Mouse (Mus musculus): ENCODE measurements around the gene Tmem132c. TPM values are rescaled to one million over a fixed set of nuclear protein-coding genes. Genes with fewer than 3 reads are reported as not detected.

The Tmem132c gene
- polyA plus RNA-seq (2016; fragmentation: Nextera tagmentation; extraction: Ambion mirVana), result 40.7 and 51.8 TPM in 2 replicates

DNA sequence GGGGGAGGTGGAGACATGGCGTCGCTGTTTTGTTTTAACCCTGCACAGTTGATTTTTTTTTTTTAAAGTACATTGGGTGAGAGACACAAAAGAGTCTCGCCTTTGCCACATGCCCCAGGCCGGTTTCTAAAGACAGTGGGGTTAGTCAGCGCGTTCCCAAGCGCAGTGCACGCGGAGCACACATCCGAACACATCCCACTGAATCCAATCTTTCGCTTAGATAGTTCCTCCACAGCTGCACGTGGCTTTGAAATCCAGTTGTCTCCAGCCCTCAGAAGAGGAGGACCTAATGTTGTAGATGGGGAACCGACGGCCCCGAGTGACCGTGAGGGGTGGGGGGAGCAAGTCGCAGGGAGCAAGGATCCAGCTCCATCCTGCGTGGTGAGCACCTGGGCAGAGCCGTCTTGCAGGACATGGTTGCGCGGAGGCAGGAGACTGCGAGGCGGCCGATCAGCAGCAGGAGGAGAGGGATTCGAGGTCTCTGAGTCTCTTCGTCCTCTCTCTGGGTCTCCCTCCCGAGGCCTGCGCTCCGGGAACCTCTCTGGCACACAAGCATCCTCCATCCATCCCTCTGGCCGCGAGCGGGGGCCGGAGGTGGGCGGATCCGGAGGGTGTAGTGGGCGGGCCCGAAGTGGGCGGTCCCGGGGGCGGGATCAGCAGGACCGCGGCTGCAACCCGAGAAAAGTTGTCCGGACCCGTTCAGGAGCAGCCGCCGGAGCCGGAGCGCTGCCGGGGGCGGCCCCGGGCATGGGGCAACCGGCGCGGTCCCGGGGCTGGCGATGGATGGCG, at the start of gene Tmem132c:
Gene Tmem132c, plus strand, starts transcription at position 673 of the 789 bp plus-strand sequence.
- H3K9ac ChIP-seq, result peak within 1 kb of the TSS; percentile 68
- H3K4me3 ChIP-seq, result peak within 1 kb of the TSS; percentile 75
- H3K36me3 ChIP-seq, result no peaks in the 10 kb centered on the region
- peak within 1 kb of the TSS; percentile 84 for H3K27ac ChIP-seq
- peaks cover 4% of the 10 kb centered on the region for H3K9me3 ChIP-seq
- H3K4me1 ChIP-seq, result peaks cover 18% of the 10 kb centered on the region
- ATAC-seq (ENCODE audit: insufficient number of reproducible peaks, insufficient read depth, low FRiP score, low TSS enrichment), result peak; percentile 86
- peak within 1 kb of the TSS; percentile 84 for H3K4me2 ChIP-seq (replicated peaks)
- WGBS, result under 1% methylated on average over 58 of the region's 58 CpGs
- H3K27me3 ChIP-seq, result peaks cover 3% of the 10 kb centered on the region; the same call in 1 of the 2 replicates

DNA sequence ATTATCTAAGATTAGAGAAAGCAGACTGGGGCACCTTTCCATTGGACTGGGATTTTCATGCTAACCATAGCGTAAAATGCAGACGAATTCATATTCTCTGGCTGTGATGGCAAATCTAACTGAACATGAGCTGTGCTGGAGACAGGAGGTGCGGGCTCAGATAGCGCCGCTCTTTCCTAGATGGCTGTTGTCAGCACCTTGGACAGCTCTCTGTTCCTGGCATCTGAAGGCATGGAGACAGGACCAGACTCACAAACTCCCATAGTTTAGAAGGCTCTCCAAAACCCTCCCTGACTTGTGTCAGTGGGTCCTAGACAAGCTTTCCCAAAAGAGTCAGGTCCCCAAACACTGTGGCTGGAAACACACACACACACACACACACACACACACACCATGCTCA, 49.7 kb upstream of the Tmem132c start:
- Histone ChIP-seq H3K4me2 (replicated peaks) (no peak overlapping the region), H3K36me3 (no peaks in the 10 kb centered on the region), H3K4me1 (no peaks in the 10 kb centered on the region), H3K27me3 (no peaks in the 10 kb centered on the region), H3K9ac (no peak overlapping the region), H3K27ac (no peak overlapping the region), H3K9me3 (no peaks in the 10 kb centered on the region), H3K4me3 (no peak overlapping the region)
- WGBS, result 30% methylated on average over 5 of the region's 5 CpGs
- no peak for ATAC-seq (ENCODE audit: insufficient number of reproducible peaks, insufficient read depth, low FRiP score, low TSS enrichment)

DNA sequence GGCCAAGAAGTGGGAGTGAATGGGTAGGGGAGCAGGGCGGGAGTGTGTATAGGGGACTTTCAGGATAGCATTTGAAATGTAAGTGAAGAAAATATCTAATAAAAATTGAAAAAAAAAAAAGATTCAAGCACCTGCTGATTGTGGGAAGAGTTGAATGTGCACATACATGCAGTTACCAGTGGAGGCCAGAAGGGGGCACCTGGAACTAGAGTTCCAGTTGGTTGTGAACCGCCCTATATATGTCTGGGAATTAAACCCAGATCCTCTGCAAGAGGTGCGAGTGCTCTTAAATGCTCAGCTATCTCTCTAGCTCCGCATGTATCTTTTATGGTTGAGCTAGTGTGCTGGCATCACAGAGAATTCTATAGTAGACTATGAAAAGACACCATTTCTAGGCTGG, 42.8 kb upstream of the Tmem132c start:
- Histone ChIP-seq H3K4me2 (replicated peaks) (no peak overlapping the region), H3K4me3 (no peak overlapping the region), H3K9ac (no peak overlapping the region), H3K27ac (no peak overlapping the region), H3K27me3 (no peaks in the 10 kb centered on the region), H3K36me3 (no peaks in the 10 kb centered on the region), H3K4me1 (no peaks in the 10 kb centered on the region), H3K9me3 (no peaks in the 10 kb centered on the region)
- 55% methylated on average over 4 of the region's 4 CpGs for WGBS
- ATAC-seq (ENCODE audit: insufficient number of reproducible peaks, insufficient read depth, low FRiP score, low TSS enrichment), result no peak

DNA sequence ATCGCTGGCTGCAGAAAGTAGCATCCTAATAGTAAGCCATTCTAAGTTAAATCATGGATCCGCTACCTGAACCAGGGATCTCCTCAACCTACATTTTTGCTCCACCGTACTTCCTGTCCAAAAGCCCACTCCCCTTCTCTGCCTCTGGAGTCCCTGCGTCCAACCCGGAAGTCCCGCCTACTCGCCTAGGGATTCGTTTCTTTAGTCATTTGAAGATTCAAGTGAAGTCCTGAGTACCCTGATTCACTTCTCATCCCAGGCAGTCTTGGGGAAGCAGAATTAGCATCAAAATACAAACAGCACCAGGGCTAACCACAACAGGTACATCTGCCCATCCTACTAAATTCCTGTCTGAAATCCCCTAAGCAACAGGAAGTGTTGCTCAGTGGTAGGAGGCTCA, 36.7 kb upstream of the Tmem132c start:
- H3K27me3 ChIP-seq, result no peaks in the 10 kb centered on the region
- H3K9ac ChIP-seq, result no peak overlapping the region
- H3K36me3 ChIP-seq, result no peaks in the 10 kb centered on the region
- no peaks in the 10 kb centered on the region for H3K4me1 ChIP-seq
- no peak overlapping the region for H3K4me3 ChIP-seq
- H3K4me2 ChIP-seq (replicated peaks), result no peak overlapping the region
- no peak for ATAC-seq (ENCODE audit: insufficient number of reproducible peaks, insufficient read depth, low FRiP score, low TSS enrichment)
- no peaks in the 10 kb centered on the region for H3K9me3 ChIP-seq
- WGBS, result 85% methylated on average over 8 of the region's 8 CpGs
- H3K27ac ChIP-seq, result no peak overlapping the region

DNA sequence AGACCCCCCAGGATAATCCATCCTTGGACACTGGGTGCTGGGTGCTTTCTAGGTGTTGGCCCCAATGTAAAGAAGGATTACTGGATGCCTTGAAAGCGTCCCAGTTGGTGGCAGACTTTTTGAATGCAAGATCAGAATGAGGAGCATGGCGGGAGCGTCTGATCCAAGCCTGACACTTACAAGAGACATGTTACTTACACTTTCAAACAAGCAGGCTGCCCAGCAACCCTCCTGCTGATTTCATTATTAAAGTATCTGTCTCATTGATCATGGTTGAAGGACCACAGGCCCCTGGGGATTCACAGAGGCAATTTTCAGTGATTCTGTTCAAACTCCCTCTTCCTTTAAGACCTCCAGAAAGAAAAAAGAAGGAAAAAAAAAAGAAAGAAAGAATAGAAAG, 25.2 kb upstream of the Tmem132c start:
- H3K4me2 ChIP-seq (replicated peaks), result no peak overlapping the region
- no peaks in the 10 kb centered on the region for H3K27me3 ChIP-seq
- WGBS, result 61% methylated on average over 3 of the region's 3 CpGs
- H3K9ac ChIP-seq, result no peak overlapping the region
- H3K4me3 ChIP-seq, result no peak overlapping the region
- H3K27ac ChIP-seq, result no peak overlapping the region
- no peaks in the 10 kb centered on the region for H3K36me3 ChIP-seq
- no peaks in the 10 kb centered on the region for H3K9me3 ChIP-seq
- ATAC-seq (ENCODE audit: insufficient number of reproducible peaks, insufficient read depth, low FRiP score, low TSS enrichment), result no peak
- no peaks in the 10 kb centered on the region for H3K4me1 ChIP-seq

DNA sequence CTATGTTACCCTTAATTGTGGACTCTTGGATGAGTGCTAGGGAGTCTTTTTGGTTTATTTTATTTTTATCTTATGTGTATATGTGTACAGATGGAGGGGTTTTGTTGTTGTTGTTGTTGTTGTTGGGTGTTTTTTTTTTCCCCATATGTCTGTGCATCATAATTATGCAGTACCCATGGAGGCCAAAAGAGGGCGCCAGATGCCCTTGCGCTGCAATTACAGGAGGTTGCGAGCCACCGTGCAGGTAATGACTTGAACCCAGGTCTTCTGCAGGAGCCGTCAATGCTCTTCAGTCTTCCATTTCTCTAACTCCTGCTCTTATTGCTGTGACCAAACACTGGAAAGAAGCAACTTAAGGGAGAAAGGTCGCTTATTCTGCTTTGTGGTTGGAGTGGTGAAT, 23.9 kb upstream of the Tmem132c start:
- Histone ChIP-seq H3K9ac (no peak overlapping the region), H3K4me1 (no peaks in the 10 kb centered on the region), H3K9me3 (no peaks in the 10 kb centered on the region), H3K36me3 (no peaks in the 10 kb centered on the region), H3K27me3 (no peaks in the 10 kb centered on the region), H3K4me2 (replicated peaks) (no peak overlapping the region), H3K27ac (no peak overlapping the region), H3K4me3 (no peak overlapping the region)
- no peak for ATAC-seq (ENCODE audit: insufficient number of reproducible peaks, insufficient read depth, low FRiP score, low TSS enrichment)
- WGBS, result 63% methylated on average over 6 of the region's 6 CpGs

DNA sequence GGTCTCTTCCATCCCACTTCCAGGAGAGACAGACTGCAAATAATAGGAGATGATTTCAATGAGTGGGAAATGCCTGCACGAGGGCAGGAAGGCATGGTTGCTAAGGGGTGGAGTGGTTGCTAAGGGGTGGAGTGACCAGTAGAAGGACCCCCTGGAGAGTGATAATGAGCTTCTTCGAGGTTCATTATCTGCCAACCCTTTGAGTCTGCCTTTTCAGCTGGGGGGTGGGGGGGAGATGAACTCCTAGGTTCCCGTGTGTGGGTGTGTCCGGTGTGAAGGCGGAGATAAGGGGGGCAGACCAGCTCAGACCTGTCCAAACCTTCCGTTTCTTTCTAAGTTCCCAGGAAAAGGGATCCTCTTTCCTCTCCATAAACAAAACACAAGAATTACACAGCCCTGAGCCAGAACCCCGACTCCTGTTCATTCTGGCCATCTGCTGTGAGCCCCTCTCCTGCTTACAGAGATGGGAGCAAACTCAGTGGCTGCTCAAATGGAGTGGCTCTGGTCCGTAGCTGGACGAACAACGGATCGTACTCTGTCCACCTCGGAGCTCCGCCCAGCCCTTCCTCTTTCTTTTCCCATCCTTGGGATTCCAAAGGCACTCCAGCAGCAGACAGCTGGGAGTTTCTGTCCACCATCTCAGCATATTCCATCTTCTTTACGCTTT, 13.5 kb upstream of the Tmem132c start:
- Histone ChIP-seq H3K4me1 (peaks cover 9% of the 10 kb centered on the region), H3K4me2 (replicated peaks) (peak overlapping the region; percentile 38), H3K9ac (no peak overlapping the region), H3K27ac (no peak overlapping the region), H3K36me3 (no peaks in the 10 kb centered on the region), H3K27me3 (0 out of 2 replicates have a peak, but pooled peaks cover 5% of the 10 kb centered on the region), H3K4me3 (no peak overlapping the region), H3K9me3 (no peaks in the 10 kb centered on the region)
- WGBS, result 2% methylated on average over 14 of the region's 14 CpGs
- no peak for ATAC-seq (ENCODE audit: insufficient number of reproducible peaks, insufficient read depth, low FRiP score, low TSS enrichment)

DNA sequence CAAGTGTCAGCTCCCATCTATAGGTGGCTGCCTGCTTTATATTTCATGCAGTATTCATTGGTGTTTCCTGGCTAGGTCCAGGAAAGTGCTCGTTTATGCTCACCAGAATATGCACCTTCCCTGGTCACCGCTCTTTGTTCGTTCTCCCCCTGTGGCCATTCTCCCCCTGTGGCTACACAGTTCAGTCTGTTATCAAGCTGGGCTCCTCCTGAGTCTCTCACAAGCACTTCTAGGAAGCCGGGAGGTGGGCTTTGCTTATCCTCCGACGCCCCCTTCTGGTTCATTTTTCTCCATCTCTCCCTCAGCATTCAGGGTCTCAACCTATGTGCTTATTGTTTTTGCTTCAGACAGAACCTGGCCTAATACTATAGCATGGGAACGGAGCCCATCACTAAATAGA, 6.9 kb upstream of the Tmem132c start:
- Histone ChIP-seq H3K27me3 (peaks cover 2% of the 10 kb centered on the region; the same call in 1 of the 2 replicates), H3K4me1 (peaks cover 13% of the 10 kb centered on the region; the same call in 1 of the 2 replicates), H3K9me3 (peaks cover 4% of the 10 kb centered on the region), H3K27ac (no peak overlapping the region), H3K4me2 (replicated peaks) (peak overlapping the region; percentile 33), H3K4me3 (no peak overlapping the region), H3K36me3 (no peaks in the 10 kb centered on the region), H3K9ac (no peak overlapping the region)
- ATAC-seq (ENCODE audit: insufficient number of reproducible peaks, insufficient read depth, low FRiP score, low TSS enrichment), result 0 out of 2 replicates have a peak, but pooled peaks have one; percentile 42
- WGBS, result 5% methylated on average over 7 of the region's 7 CpGs

DNA sequence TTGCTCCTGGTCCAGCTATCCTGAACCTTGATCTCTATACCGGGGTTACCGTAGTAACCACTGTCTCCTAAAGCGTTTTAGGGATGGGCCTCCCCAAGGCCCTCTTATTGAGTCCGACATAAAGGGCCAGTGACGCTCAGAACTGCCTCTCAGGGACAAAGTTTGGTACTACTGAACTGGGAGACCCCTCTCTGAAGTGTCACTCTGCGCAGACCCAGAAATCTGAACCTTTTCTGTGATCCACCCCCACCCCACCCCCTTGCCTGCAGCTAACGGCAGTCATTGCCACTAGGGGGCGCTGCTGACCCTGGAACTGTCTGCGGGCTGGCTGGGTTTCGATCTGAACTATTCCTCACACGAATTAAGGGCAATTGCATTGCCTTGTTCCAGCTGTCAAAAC, 6.4 kb upstream of the Tmem132c start:
- H3K9me3 ChIP-seq, result peaks cover 4% of the 10 kb centered on the region
- H3K36me3 ChIP-seq, result no peaks in the 10 kb centered on the region
- ATAC-seq (ENCODE audit: insufficient number of reproducible peaks, insufficient read depth, low FRiP score, low TSS enrichment), result peak; percentile 60
- no peaks in the 10 kb centered on the region; the same call in 1 of the 2 replicates for H3K27me3 ChIP-seq
- peak overlapping the region; percentile 33 for H3K4me2 ChIP-seq (replicated peaks)
- no peak overlapping the region for H3K27ac ChIP-seq
- H3K9ac ChIP-seq, result no peak overlapping the region
- H3K4me3 ChIP-seq, result no peak overlapping the region
- WGBS, result 5% methylated on average over 11 of the region's 11 CpGs
- H3K4me1 ChIP-seq, result peaks cover 16% of the 10 kb centered on the region; the same call in 1 of the 2 replicates

DNA sequence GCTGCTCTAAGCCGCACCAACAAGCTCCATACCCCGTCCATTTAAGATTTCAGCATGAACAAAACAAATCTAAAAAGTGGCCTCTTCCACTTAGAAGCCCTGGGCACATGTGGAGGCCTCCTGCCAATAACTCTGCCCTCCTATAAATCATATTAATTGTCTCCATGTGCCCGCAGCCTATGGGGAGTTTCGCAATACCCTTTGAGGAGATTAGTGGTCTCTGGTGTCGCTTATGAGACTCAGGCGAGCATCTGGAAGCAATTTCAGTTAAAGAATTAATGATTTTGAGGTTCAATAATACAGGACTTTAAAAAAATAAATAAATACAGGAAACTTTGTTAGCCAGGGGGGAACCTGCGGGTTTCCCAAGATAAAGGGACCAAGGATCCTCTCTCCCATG, 1.9 kb upstream of the Tmem132c start:
- WGBS, result 16% methylated on average over 7 of the region's 7 CpGs
- peak overlapping the region; percentile 60; the same call in 1 of the 2 replicates for H3K27ac ChIP-seq
- peaks cover 3% of the 10 kb centered on the region; the same call in 1 of the 2 replicates for H3K27me3 ChIP-seq

DNA sequence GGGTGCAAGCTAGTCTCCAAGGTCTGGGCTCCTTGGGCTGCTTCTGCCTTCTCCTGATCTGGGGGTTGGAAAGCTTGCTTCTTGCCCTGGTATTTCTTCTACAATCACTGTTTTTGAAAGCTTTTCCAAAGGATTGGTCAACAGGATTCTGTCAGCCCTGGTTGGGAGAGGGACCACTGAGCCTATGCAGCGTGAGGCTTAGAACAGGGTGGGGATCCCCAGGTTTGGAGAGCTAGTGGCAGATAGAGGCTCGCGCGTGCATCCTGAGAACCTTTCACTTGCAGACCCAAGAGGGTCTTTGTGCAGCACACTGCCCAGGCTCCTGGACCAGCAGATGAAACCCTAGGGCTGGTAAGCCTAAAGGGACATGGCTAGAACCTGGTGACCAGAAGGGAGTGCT, 962 bp upstream of the Tmem132c start:
- Histone ChIP-seq H3K4me2 (replicated peaks) (peak overlapping the region; percentile 84), H3K9ac (peak overlapping the region; percentile 68; the same call in 1 of the 2 replicates), H3K36me3 (no peaks in the 10 kb centered on the region), H3K4me3 (0 out of 2 replicates have a peak overlapping the region, but pooled peaks have one; percentile 75), H3K27ac (peak overlapping the region; percentile 38; the same call in 1 of the 2 replicates), H3K27me3 (peaks cover 3% of the 10 kb centered on the region; the same call in 1 of the 2 replicates), H3K9me3 (peaks cover 4% of the 10 kb centered on the region), H3K4me1 (peaks cover 25% of the 10 kb centered on the region)
- ATAC-seq (ENCODE audit: insufficient number of reproducible peaks, insufficient read depth, low FRiP score, low TSS enrichment), result no peak
- WGBS, result 10% methylated on average over 4 of the region's 4 CpGs

More for the DNA sequence above, 1.9 kb upstream of the Tmem132c start:
- ATAC-seq (ENCODE audit: insufficient number of reproducible peaks, insufficient read depth, low FRiP score, low TSS enrichment), result no peak
- peaks cover 4% of the 10 kb centered on the region for H3K9me3 ChIP-seq
- H3K4me2 ChIP-seq (replicated peaks), result 0 out of 2 replicates have a peak overlapping the region, but pooled peaks have one; percentile 20
- no peak overlapping the region for H3K9ac ChIP-seq
- H3K4me1 ChIP-seq, result peaks cover 31% of the 10 kb centered on the region
- no peak overlapping the region for H3K4me3 ChIP-seq
- no peaks in the 10 kb centered on the region for H3K36me3 ChIP-seq
